Mouse (Mus musculus) ES-Bruce4 (cell line): ENCODE data around the gene Capn2. TPM values are rescaled to one million over a fixed set of nuclear protein-coding genes. Genes with fewer than 3 reads are reported as not detected.
A peak's percentile ranks its signal among the peaks of the same experiment; 100 is the strongest.

Experiments
- H3K27ac ChIP-seq: 2 replicates; pipeline ENCODE4 v1.5.1; 2012; ENCODE audit warnings: low read length, inconsistent platforms; ENCODE audit not compliant: insufficient read depth
- H3K27me3 ChIP-seq: 2 replicates; pipeline ENCODE4 v1.6.1; 2012; ENCODE audit warnings: mild to moderate bottlenecking, low read length, inconsistent platforms; ENCODE audit not compliant: control insufficient read depth, poor library complexity, insufficient read depth, severe bottlenecking
- H3K36me3 ChIP-seq: 2 replicates; pipeline ENCODE4 v1.6.1; 2012; ENCODE audit warnings: inconsistent platforms, mild to moderate bottlenecking, low read length, moderate library complexity; ENCODE audit not compliant: control insufficient read depth, poor library complexity, insufficient read depth, severe bottlenecking
- H3K4me1 ChIP-seq: one replicate; pipeline ENCODE4 v1.8.1; 2011; ENCODE audit warnings: low read length; ENCODE audit not compliant: control insufficient read depth, insufficient read depth
- H3K4me3 ChIP-seq: 2 replicates; pipeline ENCODE4 v1.5.1; 2011; ENCODE audit warnings: low read depth, mild to moderate bottlenecking, low read length
- H3K9ac ChIP-seq: 2 replicates; pipeline ENCODE4 v1.6.1; 2012; ENCODE audit warnings: low read depth, mild to moderate bottlenecking, inconsistent platforms; ENCODE audit not compliant: poor library complexity, severe bottlenecking
- H3K9me3 ChIP-seq: replicated peaks from 2 replicates; pipeline ENCODE4 v1.6.1; 2012; ENCODE audit warnings: mild to moderate bottlenecking, low read length, inconsistent platforms; ENCODE audit not compliant: control insufficient read depth, poor library complexity, insufficient read depth, severe bottlenecking
- CTCF ChIP-seq: IDR thresholded peaks from one replicate; pipeline ENCODE4 v1.8.1; 2011; ENCODE audit warnings: low read depth, low read length
- EP300 ChIP-seq: IDR thresholded peaks from 2 replicates; pipeline ENCODE4 v1.6.1; 2011; ENCODE audit warnings: low read depth, low read length; ENCODE audit not compliant: insufficient read depth
- POLR2A ChIP-seq: IDR thresholded peaks from one replicate; pipeline ENCODE4 v1.8.1; 2011; ENCODE audit warnings: low read length; ENCODE audit not compliant: insufficient read depth
- polyA plus RNA-seq: library from polyadenylated mRNA; stranded (reverse); fragments of >200 nt; gene quantifications from 2 replicates; pipeline ENCODE4 v1.2.4, GENCODE M21; 2011; ENCODE audit warnings: low read depth; ENCODE audit not compliant: missing spikeins, insufficient read depth, insufficient read length

The Capn2 gene
- polyA plus RNA-seq, 1 experiment: 60.5 TPM

DNA sequence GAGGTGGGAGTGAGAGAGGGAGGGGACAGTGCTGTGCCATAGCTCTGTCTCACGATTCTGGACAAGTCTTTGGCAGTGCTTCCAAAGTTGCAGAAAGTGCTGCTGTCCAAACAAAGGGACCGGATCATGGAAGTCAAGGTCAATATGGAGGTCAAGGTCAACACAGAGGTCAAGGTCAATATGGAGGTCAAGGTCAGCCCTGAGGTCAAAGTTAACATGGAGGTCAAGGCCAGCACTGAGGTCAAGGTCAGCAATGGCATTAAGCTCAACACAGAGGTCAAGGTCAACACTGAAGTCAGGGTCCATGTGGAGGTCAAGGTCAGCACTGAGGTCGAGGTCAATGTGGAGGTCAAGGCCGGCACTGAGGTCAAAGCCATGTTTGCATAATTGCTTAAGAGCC, 16.6 kb downstream of the Capn2 start:
- 0 out of 2 replicates have a peak, but pooled peaks have one; percentile 43 for TF ChIP-seq EP300
- TF ChIP-seq POLR2A: no peak
- Histone ChIP-seq H3K4me1 (peaks cover 12% of the 10 kb centered on the region), H3K9me3 (no peaks in the 10 kb centered on the region), H3K4me3 (no peak overlapping the region), H3K27ac (no peak overlapping the region), H3K9ac (no peak overlapping the region), H3K27me3 (no peaks in the 10 kb centered on the region), H3K36me3 (no peaks in the 10 kb centered on the region)

DNA sequence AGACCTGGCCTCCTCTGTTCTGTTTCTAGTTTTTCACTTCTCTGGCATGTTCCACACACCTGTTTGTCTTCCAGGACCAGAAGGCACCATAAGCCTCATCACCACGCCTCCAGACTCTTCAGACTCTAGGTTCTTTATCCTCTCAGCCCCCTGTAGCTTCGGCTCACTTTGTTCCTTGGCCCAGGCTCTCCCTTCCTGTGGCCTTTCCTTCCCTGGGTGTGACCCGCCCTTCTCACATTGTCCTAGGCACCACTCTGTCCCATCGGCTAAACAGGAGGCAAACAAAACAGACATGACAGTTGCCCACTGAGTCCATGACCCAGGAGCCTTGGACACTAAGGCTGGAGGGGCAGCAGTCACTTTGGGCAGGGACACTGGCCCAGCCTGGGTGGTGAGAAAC, 17.2 kb downstream of the Capn2 start:
- H3K27me3 ChIP-seq: no peaks in the 10 kb centered on the region
- no peaks in the 10 kb centered on the region for H3K36me3 ChIP-seq
- TF ChIP-seq CTCF: no peak
- no peak overlapping the region for H3K4me3 ChIP-seq
- no peak overlapping the region for H3K9ac ChIP-seq
- no peaks in the 10 kb centered on the region for H3K9me3 ChIP-seq
- peaks cover 12% of the 10 kb centered on the region for H3K4me1 ChIP-seq
- no peak overlapping the region for H3K27ac ChIP-seq

DNA sequence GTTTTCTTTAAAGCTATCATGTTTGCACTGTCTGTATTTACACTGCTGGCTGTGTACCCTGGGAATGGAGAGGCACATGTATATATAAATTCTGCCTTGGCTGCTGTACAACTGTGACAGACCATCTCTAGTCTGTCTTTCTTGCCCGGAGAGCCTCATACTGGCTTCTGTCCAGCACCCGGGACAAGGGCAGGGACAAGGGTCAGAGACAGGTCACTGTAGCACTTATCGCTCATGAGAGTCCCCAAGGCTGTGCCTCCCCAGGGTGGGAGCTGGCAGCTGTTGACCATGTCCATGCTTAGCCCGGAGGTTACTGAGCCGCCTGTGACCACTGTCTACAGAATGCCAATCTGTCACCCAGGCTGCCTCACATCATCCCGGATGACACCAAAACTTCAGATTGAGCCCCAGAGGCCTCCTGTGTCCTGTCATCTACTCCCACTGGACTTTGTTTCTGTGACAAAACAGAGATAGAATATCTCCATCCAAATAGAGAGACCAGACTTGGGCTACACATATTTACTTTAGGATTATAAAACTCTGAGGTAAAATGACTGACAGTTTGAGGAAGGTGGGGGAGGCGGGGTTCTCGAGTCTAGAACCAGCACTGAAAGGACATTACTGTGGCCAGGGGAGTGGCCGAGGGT, 17.8 kb downstream of the Capn2 start:
- H3K27ac ChIP-seq: no peak overlapping the region
- H3K27me3 ChIP-seq: no peaks in the 10 kb centered on the region
- no peaks in the 10 kb centered on the region for H3K9me3 ChIP-seq
- H3K4me3 ChIP-seq: no peak overlapping the region
- TF ChIP-seq POLR2A: no peak
- no peak for TF ChIP-seq CTCF
- TF ChIP-seq EP300: no peak
- H3K36me3 ChIP-seq: no peaks in the 10 kb centered on the region
- H3K4me1 ChIP-seq: peaks cover 11% of the 10 kb centered on the region
- no peak overlapping the region for H3K9ac ChIP-seq

DNA sequence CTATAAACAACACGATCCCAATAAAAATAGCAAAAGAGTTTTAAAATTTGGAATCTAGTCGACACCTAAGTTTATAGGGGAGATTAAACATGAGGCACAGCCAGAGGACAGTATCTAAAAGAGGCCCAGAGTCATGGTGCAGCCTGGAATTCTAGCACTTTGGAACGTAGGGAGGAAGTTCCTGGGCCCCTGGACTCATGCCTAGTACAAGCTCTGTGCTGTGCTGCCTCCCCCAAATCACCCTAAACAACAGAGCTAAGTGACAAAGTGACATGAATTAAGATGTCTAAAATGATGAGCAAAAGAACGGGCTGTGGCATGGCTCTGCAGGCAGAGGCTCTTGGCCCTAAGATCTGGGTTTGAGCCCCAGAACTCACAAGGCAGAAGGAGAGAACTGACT, 19.7 kb downstream of the Capn2 start:
- no peaks in the 10 kb centered on the region for H3K36me3 ChIP-seq
- no peaks in the 10 kb centered on the region for H3K27me3 ChIP-seq
- no peak overlapping the region for H3K9ac ChIP-seq
- peaks cover 4% of the 10 kb centered on the region for H3K4me1 ChIP-seq
- no peaks in the 10 kb centered on the region for H3K9me3 ChIP-seq
- no peak overlapping the region for H3K27ac ChIP-seq
- TF ChIP-seq EP300: no peak
- TF ChIP-seq POLR2A: no peak
- TF ChIP-seq CTCF: no peak
- no peak overlapping the region for H3K4me3 ChIP-seq

DNA sequence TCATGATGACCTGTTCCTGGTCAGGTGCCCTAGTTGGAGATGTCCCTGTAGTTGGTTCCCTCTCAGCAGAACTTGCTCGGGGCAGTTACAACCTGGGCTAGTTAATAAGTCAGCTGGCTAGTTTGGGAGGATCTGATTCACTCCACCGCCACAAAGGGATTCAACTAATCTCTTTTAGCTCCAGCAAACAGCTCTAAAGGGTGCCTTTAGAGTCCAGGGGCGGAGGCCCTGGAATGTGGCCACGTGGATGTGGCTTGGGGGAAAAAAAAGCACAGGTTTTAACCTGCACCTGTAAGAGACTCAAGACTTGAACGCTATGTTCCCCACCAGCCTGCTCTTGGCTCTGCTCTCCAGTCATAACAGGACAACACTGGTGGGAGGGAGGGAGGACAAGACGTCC, 20.7 kb downstream of the Capn2 start:
- peak overlapping the region; percentile 70 for H3K27ac ChIP-seq

DNA sequence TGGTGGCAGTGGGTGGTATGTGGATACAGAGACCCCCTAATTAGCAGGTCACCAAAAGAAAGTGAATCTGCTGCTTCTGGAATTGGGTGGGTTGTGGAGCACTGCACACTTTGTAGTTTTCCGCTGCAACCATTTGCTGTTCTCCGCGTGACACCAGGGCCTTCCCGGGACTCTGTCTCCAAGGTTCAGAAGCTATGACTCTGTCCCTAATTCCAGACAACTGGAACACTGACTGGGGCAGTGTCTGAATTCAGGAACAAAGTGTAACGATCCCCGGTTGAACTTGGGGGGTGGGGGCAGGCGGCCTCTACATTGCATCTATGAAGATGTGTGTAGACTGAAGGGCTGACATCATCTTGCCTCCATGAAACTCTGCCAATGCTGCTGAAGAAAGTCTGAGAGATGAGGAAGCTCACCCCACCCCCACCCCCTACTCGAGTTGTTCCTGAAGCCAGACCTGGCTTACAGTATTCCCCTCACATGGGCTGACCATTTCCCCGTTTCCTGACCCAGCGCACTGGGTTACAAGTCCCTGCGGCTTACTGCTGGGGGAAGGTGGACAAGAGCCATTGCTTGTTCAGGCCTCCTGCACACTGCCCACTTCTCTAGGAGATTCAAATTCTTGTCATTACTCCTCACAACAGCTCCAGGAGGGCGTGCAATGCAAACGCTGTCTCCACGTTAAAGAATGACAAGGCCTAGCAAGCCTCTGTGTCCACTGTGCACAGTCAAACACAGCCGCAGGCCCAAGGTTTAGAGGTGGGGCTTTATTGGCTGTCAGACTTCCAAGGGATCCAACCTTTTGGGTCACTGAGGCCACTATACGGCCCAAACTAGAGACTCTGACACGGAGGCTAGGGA, 22.9 kb downstream of the Capn2 start:
- Histone ChIP-seq H3K27ac (no peak overlapping the region), H3K27me3 (no peaks in the 10 kb centered on the region), H3K36me3 (no peaks in the 10 kb centered on the region), H3K9me3 (no peaks in the 10 kb centered on the region), H3K4me1 (peaks cover 4% of the 10 kb centered on the region), H3K4me3 (no peak overlapping the region), H3K9ac (no peak overlapping the region)
- TF ChIP-seq EP300 (no peak), CTCF (no peak)

More for the DNA sequence above, 20.7 kb downstream of the Capn2 start:
- Histone ChIP-seq H3K9ac (no peak overlapping the region), H3K9me3 (no peaks in the 10 kb centered on the region), H3K4me3 (no peak overlapping the region), H3K4me1 (peaks cover 4% of the 10 kb centered on the region), H3K36me3 (no peaks in the 10 kb centered on the region), H3K27me3 (no peaks in the 10 kb centered on the region)
- no peak for TF ChIP-seq POLR2A
- 0 out of 2 replicates have a peak, but pooled peaks have one; percentile 19 for TF ChIP-seq EP300
